Mouse (Mus musculus) stomach, postnatal 0 days (tissue): ENCODE measurements around the gene Sema5a.

ENCODE experiments used
- CTCF ChIP-seq: IDR thresholded peaks from 2 replicates; pipeline ENCODE4 v1.5.1; 2016; ENCODE audit warnings: antibody characterized with exemption, low read depth, mild to moderate bottlenecking, moderate library complexity
- EP300 ChIP-seq: optimal IDR thresholded peaks from 2 replicates; pipeline ENCODE3; 2016; ENCODE audit warnings: antibody characterized with exemption

GRCm38 (mm10) chr15:32471480-32472050, 227.0 kb downstream of the Sema5a start:
- TF ChIP-seq CTCF, result no peak
- no peak for TF ChIP-seq EP300
